Mouse (Mus musculus): ENCODE measurements around the gene Hivep3.

GRCm38 (mm10) chr4:120083700-120084099 lies 350.1 kb downstream of the Hivep3 start:
- no peak for TF ChIP-seq CTCF (IDR thresholded peaks at IDR 0.05; ENCODE audit: low read depth)
- no peak for TF ChIP-seq EP300 (optimal IDR thresholded peaks at IDR 0.05)
